Mouse (Mus musculus) thymus, postnatal 36 days (tissue): ENCODE measurements around the gene Gnao1.
A peak's percentile ranks its signal among the peaks of the same experiment; 100 is the strongest.

Source experiments
- DNase-seq, 2 experiments: peaks; one replicate each; pipeline ENCODE4 v3.0.0; 2022; ENCODE audit warnings: mixed read lengths in 2 of 2

Gnao1 gene

GRCm38 (mm10) chr8:93902040-93902439, 92.3 kb downstream of the Gnao1 start:
- DNase-seq: no peak

GRCm38 (mm10) chr8:93906961-93907360, 97.2 kb downstream of the Gnao1 start:
- no peak for DNase-seq

DNA sequence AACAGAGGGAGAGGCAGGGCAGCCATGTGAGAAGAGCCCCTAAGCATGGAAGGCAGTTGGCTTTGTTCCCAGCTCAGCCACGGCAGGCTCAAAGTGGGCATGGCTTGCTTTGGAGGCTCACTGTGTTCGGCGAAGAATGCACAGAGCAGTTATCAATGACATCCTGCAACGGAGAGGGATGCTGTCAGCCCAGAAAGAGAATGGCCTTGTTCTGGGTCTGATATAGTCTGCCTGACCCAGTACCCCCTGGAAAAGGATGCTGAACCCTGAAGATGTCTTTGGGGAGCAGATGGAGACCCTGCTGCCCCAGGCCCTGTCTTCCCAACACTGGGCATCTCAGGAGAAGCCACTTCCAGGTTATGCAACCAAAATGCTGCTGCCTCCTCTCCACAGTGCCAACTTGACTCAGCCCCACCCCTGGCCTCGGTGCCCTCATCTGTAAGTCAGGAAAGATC, 98.2 kb downstream of the Gnao1 start:
- DNase-seq: no peak

- no peak for DNase-seq
These were observed 98.8 kb downstream of the Gnao1 start for GRCm38 (mm10) chr8:93908546-93908945.

DNA sequence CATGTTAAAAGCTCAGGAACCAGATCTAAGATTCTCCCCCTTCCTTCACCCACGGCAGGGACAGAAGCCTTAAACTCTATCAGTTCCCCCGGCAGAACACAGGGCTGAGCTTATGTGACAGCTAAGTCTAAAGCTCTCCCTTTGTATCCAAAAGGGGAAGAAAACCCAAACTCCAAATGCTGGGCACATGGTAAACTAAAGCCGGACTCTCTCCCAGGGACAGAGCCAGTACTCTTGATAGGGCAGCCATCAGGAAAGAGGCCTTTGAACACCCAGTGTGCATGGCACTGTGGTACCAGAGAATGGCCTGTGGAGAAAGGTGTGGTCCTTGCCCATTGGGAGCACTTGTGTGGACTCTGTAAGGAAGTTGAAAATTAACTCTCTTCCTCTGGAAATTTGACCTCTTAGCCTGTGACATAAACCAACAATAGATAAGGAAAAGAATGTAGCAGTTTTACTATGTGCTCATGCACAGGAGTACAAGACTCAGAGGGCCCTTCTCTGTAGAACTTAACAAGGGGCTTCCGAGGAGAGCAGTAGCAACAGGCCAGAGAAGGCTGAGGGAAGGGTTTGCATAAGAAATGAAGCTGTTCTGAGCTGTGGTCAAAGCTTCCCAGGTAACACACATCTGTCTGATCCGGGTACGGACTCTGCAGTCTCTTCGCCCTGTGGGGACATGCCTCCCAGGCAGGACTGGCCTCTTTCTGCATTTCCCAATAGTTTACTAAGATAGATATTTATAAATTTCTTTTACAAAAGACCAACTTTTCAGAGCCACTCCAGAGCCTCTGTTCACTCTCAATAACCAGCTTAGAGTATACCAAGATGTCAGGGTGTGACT, 102.2 kb downstream of the Gnao1 start:
- no peak for DNase-seq

DNA sequence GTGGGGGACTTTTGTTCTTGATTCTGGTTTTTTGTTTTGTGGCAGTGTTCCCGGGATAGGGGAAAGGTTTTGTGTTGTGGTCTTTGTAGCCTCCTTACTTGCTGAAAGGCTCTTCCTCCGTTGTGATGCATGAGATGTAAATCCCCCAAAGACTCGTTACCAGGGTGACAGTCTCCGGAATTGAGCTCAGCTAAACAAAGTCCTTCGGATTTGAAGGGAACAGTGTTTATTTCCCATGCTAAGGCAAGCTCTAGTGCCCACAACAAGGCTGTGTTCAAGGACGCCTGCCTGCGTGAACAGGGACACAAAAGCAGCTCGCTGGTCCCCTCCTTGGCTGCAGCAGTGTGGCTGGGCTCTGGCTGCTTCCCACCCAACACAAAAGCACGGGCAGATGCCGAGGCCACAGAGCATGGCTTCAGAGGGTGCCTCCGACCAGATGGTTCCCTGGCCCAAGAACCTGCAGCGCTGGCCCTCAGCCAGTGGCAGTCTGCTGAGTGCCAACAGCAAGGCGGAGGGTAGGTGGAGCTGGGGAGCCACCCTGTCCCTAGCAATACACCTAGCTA, 108.2 kb downstream of the Gnao1 start:
- no peak for DNase-seq

- no peak for DNase-seq
These were observed 108.8 kb downstream of the Gnao1 start for GRCm38 (mm10) chr8:93918580-93918979.

- no peak for DNase-seq
These were observed 109.7 kb downstream of the Gnao1 start for GRCm38 (mm10) chr8:93919422-93919821.

GRCm38 (mm10) chr8:93919916-93920589, 110.3 kb downstream of the Gnao1 start:
- no peak for DNase-seq

GRCm38 (mm10) chr8:93920590-93920948, 110.8 kb downstream of the Gnao1 start:
- no peak for DNase-seq

DNA sequence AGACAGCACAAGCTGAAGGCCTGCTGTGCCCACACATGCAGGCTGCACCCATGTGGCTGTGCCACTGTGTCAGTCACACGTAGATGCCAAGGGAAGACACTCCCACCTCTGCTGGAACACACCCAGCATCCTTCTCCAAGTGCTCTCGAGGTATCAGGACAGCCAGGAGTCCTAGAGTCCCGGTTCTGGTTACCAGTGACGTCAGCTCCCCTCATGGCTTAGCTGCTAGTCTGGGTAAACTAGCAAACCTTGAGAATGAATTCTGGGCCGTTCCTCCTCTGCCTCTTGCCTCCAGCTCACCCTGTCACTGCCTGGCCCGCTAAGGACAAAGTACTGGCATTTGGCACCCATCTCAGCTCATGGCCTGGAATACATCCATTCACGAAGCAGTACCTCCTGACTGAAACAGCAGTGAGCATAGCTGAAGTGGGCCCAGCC, 114.2 kb downstream of the Gnao1 start:
- DNase-seq: no peak

DNA sequence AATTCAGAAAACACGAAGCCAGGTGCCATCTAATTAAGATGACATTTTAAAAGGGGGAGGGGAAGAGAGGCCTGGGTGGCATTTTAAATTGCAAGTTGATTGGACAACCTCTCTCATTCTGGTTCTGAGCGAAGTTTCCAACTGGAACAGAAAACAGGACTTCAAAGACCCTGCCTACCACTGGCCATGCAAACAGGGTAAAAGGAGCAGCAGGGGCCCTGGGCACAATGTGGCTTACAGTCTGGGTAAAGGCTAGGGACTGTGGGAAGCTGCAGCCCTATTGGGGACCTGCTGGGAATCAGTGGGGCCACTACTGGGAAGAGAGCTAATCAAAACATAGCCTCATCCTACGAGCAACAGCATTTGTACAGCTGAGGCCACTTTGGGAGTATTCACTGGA, 115.7 kb downstream of the Gnao1 start:
- DNase-seq: no peak

GRCm38 (mm10) chr8:93929233-93929632, 119.5 kb downstream of the Gnao1 start:
- DNase-seq: no peak

- no peak for DNase-seq
These were observed 121.6 kb downstream of the Gnao1 start for GRCm38 (mm10) chr8:93931336-93931735.

- peak; percentile 67 to 73 for DNase-seq
These were observed 123.1 kb downstream of the Gnao1 start for GRCm38 (mm10) chr8:93932873-93933272.

DNA sequence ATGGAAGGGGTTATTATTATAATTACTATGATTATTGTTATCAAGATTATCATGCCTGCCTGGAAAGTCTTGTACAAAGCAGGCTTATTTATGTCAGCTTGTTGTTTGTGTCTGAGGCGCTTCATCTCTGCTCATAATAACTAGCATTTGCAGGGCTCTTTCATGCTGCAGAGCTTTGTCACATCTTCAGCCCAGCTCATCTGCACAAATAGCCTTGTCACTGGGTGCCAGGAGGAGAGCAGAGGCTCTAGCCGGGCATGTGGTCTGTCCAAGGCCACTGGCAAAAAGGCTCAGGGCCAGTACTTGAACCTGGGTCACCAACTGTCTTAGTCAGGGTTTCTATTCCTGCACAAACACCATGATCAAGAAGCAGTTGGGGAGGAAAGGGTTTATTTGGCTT, 123.5 kb downstream of the Gnao1 start:
- DNase-seq: no peak

- no peak for DNase-seq
These were observed 128.4 kb downstream of the Gnao1 start for GRCm38 (mm10) chr8:93938193-93938592.

DNA sequence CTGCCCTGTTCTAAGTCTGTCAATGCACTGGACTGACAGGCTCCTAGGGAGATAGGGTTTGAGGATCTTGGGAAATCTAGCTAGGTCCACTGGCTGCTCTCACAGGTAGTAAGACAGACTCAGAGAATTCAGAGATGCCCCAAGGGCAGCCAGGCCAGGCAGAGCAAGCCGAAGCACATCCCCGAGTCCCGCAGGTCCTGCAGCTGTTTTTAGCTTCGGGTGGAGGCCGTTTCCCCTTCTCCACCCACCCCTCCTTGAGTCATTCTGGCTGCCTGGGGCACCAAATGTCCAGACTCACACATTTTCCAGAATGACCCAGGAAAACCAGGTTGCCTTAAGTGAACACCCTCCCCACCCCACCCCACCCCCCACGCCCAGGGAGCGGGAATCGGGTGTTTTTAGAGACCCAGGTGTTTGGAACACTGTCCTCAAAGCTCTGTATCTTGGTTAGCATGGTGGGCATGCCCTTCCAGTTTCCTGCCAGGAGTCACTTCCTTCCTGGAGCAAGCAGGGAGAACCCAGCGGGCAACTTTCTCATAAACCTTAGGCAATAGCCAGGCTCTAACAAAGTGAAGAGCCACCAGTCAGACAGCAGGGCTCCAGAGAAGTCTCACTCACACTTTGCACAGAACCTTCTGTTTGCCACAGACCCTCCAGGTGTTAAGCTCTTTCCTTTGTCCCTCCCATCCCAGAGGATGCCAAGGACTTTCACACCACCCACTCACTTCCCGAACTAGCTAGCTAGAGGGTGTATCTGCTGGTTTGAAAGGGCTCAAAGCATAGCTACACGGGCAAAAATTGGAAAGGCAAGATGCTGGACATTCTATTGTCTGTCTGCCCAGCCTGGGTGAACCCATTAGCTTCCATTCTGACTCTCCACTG, 131.0 kb downstream of the Gnao1 start:
- no peak for DNase-seq

GRCm38 (mm10) chr8:93941636-93942054, 131.9 kb downstream of the Gnao1 start:
- DNase-seq: no peak

DNA sequence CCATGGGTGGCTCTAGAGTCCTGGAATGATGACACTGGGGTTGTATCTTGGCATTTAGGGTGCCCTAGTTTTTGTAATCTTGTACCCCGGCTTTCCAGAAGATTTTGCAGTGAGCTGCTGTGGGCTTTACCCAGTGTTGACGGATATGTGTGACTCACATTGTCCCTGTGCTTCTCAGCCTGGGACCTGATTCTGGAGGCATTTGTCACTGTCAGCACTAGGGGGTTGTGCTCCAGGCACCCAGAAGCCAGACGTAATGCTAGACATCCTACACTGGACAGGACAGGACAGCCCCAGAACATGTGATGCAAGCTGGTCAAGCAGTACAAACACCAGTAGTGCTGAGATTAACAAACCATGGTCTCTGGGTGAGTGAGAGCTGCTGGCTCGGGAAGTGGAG, 136.0 kb downstream of the Gnao1 start:
- DNase-seq: no peak

DNA sequence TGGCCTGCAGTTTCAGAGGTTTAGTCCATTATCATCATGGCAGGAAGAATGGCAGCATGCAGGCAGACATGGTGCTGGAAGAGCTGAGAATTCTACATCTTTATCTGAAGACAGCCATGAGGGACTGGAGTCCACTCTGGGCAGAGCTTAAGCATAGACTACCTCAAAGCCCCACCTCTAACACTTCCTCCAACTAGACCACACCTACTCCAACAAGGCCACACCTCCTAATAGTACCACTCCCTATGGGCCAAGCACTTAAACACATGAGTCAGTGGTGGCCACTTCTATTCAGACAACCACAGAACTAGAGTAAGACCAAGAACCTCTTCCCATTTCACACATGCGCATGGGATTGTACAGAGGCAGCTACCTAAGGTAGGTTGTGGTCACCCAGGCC, 136.6 kb downstream of the Gnao1 start:
- no peak for DNase-seq

GRCm38 (mm10) chr8:93950133-93950532, 140.4 kb downstream of the Gnao1 start:
- no peak for DNase-seq

GRCm38 (mm10) chr8:93952511-93952910, 142.7 kb downstream of the Gnao1 start:
- DNase-seq: no peak
